Mouse (Mus musculus): ENCODE results near the gene Adi1. TPM values are rescaled to one million over a fixed set of nuclear protein-coding genes. Genes with fewer than 3 reads are reported as not detected.
A peak's percentile ranks its signal among the peaks of the same experiment; 100 is the strongest.

Adi1 gene
- total RNA-seq, 1 experiment, result 25.3 TPM

GRCm38 (mm10) chr12:28635058-28635534, 39.9 kb upstream of the Adi1 start:
- H3K9ac ChIP-seq (ENCODE audit: insufficient read depth, low read depth, low read length, poor library complexity, severe bottlenecking), result peak overlapping the region; percentile 91
- TF ChIP-seq HCFC1 (IDR thresholded peaks at IDR 0.05; ENCODE audit: borderline replicate concordance, insufficient read depth, low read length) (no peak), MAFK (IDR thresholded peaks at IDR 0.05; ENCODE audit: insufficient read depth, low read depth, low read length) (no peak), ZNF384 (IDR thresholded peaks at IDR 0.05; ENCODE audit: low read depth, low read length) (no peak), ZC3H11A (IDR thresholded peaks at IDR 0.05; ENCODE audit: borderline replicate concordance, low read depth, low read length) (no peak), CHD2 (IDR thresholded peaks at IDR 0.05; ENCODE audit: low read depth, low read length) (no peak)
- peaks cover 50% of the 10 kb centered on the region for H3K36me3 ChIP-seq (ENCODE audit: control insufficient read depth, insufficient read depth, low read length, poor library complexity, severe bottlenecking)
- no peaks in the 10 kb centered on the region for H3K9me3 ChIP-seq (ENCODE audit: control insufficient read depth, insufficient read depth, low read depth, low read length)
- no peak for DNase-seq (ENCODE audit: low read depth, low spot score)
- peak overlapping the region; percentile 95 to 98 for H3K4me3 ChIP-seq (ENCODE audit: insufficient read depth in 1 of 2, low read depth in 1 of 2, low read length in 2 of 2, poor library complexity in 1 of 2, severe bottlenecking in 1 of 2)
- in situ Hi-C loops (cut with MboI; ENCODE audit: low sequenced_read_pairs in 2 of 2, unreplicated experiment in 2 of 2), result no loop called here
- peaks cover 0 to 6% of the 10 kb centered on the region in 2 experiments; a peak in 1 of 4 replicates for H3K4me1 ChIP-seq (ENCODE audit: control insufficient read depth in 2 of 2, insufficient read depth in 2 of 2, low read length in 2 of 2, poor library complexity in 1 of 2)
- peak overlapping the region; percentile 88 for H3K27ac ChIP-seq (ENCODE audit: insufficient read depth, low read depth, low read length, poor library complexity, severe bottlenecking)

DNA sequence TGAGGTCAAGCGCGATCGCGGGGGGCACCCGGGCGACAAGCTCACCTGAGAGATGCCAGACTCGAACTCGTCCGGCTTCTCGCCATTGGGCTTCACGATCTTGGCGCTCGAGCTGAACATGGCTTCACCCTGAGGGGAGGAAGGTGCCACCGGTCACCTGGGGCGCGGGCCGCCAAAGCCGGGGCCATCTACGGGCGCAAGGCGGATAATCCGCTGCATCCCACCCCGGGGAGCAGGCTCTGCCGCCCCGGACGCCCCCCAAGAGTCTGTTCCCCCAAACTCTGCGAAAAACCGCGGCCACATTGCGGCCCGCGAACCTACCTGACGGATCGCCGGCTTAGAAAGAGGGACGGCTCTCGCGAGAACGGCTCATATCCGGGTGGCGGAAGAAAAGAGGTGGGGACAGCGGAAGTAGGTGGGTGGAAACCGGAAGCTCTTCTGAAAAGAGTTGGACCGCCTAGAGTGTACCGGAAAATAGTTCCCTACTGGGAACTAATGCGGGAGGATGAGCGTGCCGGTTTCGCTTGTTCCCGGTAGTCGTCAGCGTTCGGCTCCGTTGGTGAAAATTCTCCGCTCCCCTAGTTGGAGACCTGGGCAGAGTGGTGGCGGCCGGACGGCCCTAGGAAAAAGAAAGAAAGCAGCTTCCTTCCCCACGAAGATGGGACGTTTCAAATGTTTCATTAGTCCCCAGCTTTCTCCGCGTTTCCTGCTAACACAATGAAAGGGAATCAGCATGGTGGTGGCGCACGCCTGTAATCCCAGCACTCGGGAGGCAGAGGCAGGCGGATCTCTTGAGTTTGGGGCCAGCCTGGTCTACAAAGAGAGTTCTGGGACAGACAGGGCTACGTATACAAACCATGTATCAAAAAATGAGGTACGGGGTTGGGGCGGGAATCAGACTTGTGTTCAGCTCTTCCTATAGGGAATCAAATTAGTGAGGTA, 39.2 kb upstream of the Adi1 start, which contains the start of gene Rps7:
TSS of gene Rps7 (minus strand) at position 419 of the 942 bp plus-strand sequence.
- H3K9me3 ChIP-seq (ENCODE audit: control insufficient read depth, insufficient read depth, low read depth, low read length), result no peaks in the 10 kb centered on the region
- peak within 1 kb of the TSS; percentile 94 for H3K9ac ChIP-seq (ENCODE audit: insufficient read depth, low read depth, low read length, poor library complexity, severe bottlenecking)
- TF ChIP-seq CHD2 (IDR thresholded peaks at IDR 0.05; ENCODE audit: low read depth, low read length) (peak; percentile 100), HCFC1 (IDR thresholded peaks at IDR 0.05; ENCODE audit: borderline replicate concordance, insufficient read depth, low read length) (peak; percentile 87), ZC3H11A (IDR thresholded peaks at IDR 0.05; ENCODE audit: borderline replicate concordance, low read depth, low read length) (no peak)
- peak; percentile 90 for DNase-seq (ENCODE audit: low read depth, low spot score)
- peak within 1 kb of the TSS; percentile 88 for H3K27ac ChIP-seq (ENCODE audit: insufficient read depth, low read depth, low read length, poor library complexity, severe bottlenecking)
- peaks cover 0 to 6% of the 10 kb centered on the region in 2 experiments; a peak in 1 of 4 replicates for H3K4me1 ChIP-seq (ENCODE audit: control insufficient read depth in 2 of 2, insufficient read depth in 2 of 2, low read length in 2 of 2, poor library complexity in 1 of 2)
- in situ Hi-C loops (cut with MboI; ENCODE audit: low sequenced_read_pairs in 2 of 2, unreplicated experiment in 2 of 2), result no loop called here
- H3K4me3 ChIP-seq (ENCODE audit: insufficient read depth in 1 of 2, low read depth in 1 of 2, low read length in 2 of 2, poor library complexity in 1 of 2, severe bottlenecking in 1 of 2), result peak within 1 kb of the TSS; percentile 95 to 98
- peaks cover 43% of the 10 kb centered on the region for H3K36me3 ChIP-seq (ENCODE audit: control insufficient read depth, insufficient read depth, low read length, poor library complexity, severe bottlenecking)

DNA sequence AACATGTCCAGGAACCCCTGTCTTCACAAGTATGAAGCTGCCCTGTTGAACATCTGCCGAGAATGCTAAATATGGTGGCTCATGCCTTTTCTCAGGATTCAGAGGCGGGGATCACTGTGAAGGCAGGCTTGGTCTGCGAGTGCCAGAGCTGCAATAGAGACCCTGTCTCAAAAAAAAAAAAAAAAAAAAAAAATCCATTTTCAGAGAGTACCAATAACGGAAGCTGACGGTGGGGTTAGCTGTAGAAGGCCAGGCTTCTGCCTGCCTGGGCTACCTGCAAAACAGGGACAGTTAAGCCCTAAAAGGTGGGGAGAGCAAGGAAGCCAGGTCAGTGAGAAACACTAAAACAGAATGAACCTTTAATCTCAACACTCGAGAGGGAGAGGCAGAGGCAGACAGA, 38.5 kb upstream of the Adi1 start:
- Histone ChIP-seq H3K27ac (ENCODE audit: insufficient read depth, low read depth, low read length, poor library complexity, severe bottlenecking) (no peak overlapping the region; the same call in 1 of the 2 replicates), H3K36me3 (ENCODE audit: control insufficient read depth, insufficient read depth, low read length, poor library complexity, severe bottlenecking) (peaks cover 37% of the 10 kb centered on the region), H3K4me3 (ENCODE audit: insufficient read depth in 1 of 2, low read depth in 1 of 2, low read length in 2 of 2, poor library complexity in 1 of 2, severe bottlenecking in 1 of 2) (peak overlapping the region; percentile 68 to 83), H3K9me3 (ENCODE audit: control insufficient read depth, insufficient read depth, low read depth, low read length) (no peaks in the 10 kb centered on the region), H3K9ac (ENCODE audit: insufficient read depth, low read depth, low read length, poor library complexity, severe bottlenecking) (peak overlapping the region; percentile 94; the same call in 1 of the 2 replicates), H3K4me1 (ENCODE audit: control insufficient read depth in 2 of 2, insufficient read depth in 2 of 2, low read length in 2 of 2, poor library complexity in 1 of 2) (peaks cover 0 to 6% of the 10 kb centered on the region in 2 experiments; a peak in 1 of 4 replicates)
- in situ Hi-C loops (cut with MboI; ENCODE audit: low sequenced_read_pairs in 2 of 2, unreplicated experiment in 2 of 2), result no loop called here
- peak; percentile 88 for TF ChIP-seq ZNF384 (IDR thresholded peaks at IDR 0.05; ENCODE audit: low read depth, low read length)
- TF ChIP-seq ZC3H11A (IDR thresholded peaks at IDR 0.05; ENCODE audit: borderline replicate concordance, low read depth, low read length), result no peak
- no peak for DNase-seq (ENCODE audit: low read depth, low spot score)

GRCm38 (mm10) chr12:28638778-28639177, 36.3 kb upstream of the Adi1 start:
- peaks cover 0 to 2% of the 10 kb centered on the region in 2 experiments; a peak in 1 of 4 replicates for H3K4me1 ChIP-seq (ENCODE audit: control insufficient read depth in 2 of 2, insufficient read depth in 2 of 2, low read length in 2 of 2, poor library complexity in 1 of 2)
- no peak for DNase-seq (ENCODE audit: low read depth, low spot score)
- H3K9ac ChIP-seq (ENCODE audit: insufficient read depth, low read depth, low read length, poor library complexity, severe bottlenecking), result no peak overlapping the region
- in situ Hi-C loops (cut with MboI; ENCODE audit: low sequenced_read_pairs in 2 of 2, unreplicated experiment in 2 of 2), result no loop called here
- H3K9me3 ChIP-seq (ENCODE audit: control insufficient read depth, insufficient read depth, low read depth, low read length), result no peaks in the 10 kb centered on the region
- peaks cover 15% of the 10 kb centered on the region for H3K36me3 ChIP-seq (ENCODE audit: control insufficient read depth, insufficient read depth, low read length, poor library complexity, severe bottlenecking)
- H3K4me3 ChIP-seq (ENCODE audit: insufficient read depth in 1 of 2, low read depth in 1 of 2, low read length in 2 of 2, poor library complexity in 1 of 2, severe bottlenecking in 1 of 2), result no peak overlapping the region
- TF ChIP-seq MAFK (IDR thresholded peaks at IDR 0.05; ENCODE audit: insufficient read depth, low read depth, low read length), result no peak
- no peak for TF ChIP-seq HCFC1 (IDR thresholded peaks at IDR 0.05; ENCODE audit: borderline replicate concordance, insufficient read depth, low read length)
- no peak for TF ChIP-seq ZNF384 (IDR thresholded peaks at IDR 0.05; ENCODE audit: low read depth, low read length)
- no peak for TF ChIP-seq CHD2 (IDR thresholded peaks at IDR 0.05; ENCODE audit: low read depth, low read length)
- no peak overlapping the region for H3K27ac ChIP-seq (ENCODE audit: insufficient read depth, low read depth, low read length, poor library complexity, severe bottlenecking)
